Mouse (Mus musculus) MEL (cell line): ENCODE measurements around the gene Cpxm2. TPM values are rescaled to one million over a fixed set of nuclear protein-coding genes. Genes with fewer than 3 reads are reported as not detected.

Experiments
- DNase-seq: peaks from one replicate; pipeline ENCODE4 v3.0.0; 2011; ENCODE audit warnings: low read depth, low spot score
- H3K27ac ChIP-seq: 2 replicates; pipeline ENCODE4 v1.5.1; 2012; ENCODE audit warnings: low read depth, mild to moderate bottlenecking, control low read depth, low read length, moderate library complexity; ENCODE audit not compliant: control insufficient read depth
- H3K27me3 ChIP-seq, 2 experiments: fragments of 150-350 bp in 1 of 2; sonication (generic) in 1 of 2; 2 replicates each; pipeline ENCODE4 v1.6.1; 2012; ENCODE audit warnings: low read length in 2 of 2, mild to moderate bottlenecking in 2 of 2, improper control_type of control experiment in 1 of 2, moderate library complexity in 1 of 2; ENCODE audit not compliant: insufficient read depth in 2 of 2, control insufficient read depth in 1 of 2
- H3K36me3 ChIP-seq, 2 experiments: 2 replicates each; pipeline ENCODE4 v1.6.1; 2012 to 2014; ENCODE audit warnings: low read length in 2 of 2, improper control_type of control experiment in 1 of 2, inconsistent platforms in 1 of 2, mild to moderate bottlenecking in 1 of 2; ENCODE audit not compliant: insufficient read depth in 2 of 2, control insufficient read depth in 1 of 2
- H3K4me1 ChIP-seq, 2 experiments: fragments of 150-350 bp in 1 of 2; sonication (generic) in 1 of 2; 2 replicates each; pipeline ENCODE4 v1.6.1; 2012; ENCODE audit warnings: low read length in 2 of 2, improper control_type of control experiment in 1 of 2, mild to moderate bottlenecking in 1 of 2; ENCODE audit not compliant: insufficient read depth in 2 of 2, control insufficient read depth in 1 of 2
- H3K4me3 ChIP-seq, 2 experiments: fragments of 150-350 bp in 1 of 2; sonication (generic) in 1 of 2; 2 replicates each; pipeline ENCODE4 v1.5.1; 2012; ENCODE audit warnings: low read depth in 2 of 2, low read length in 2 of 2, mild to moderate bottlenecking in 2 of 2, moderate library complexity in 2 of 2, control low read depth in 1 of 2, improper control_type of control experiment in 1 of 2; ENCODE audit not compliant: control insufficient read depth in 1 of 2, insufficient read depth in 1 of 2
- H3K79me2 ChIP-seq: 2 replicates; pipeline ENCODE4 v1.6.1; 2012; ENCODE audit warnings: mild to moderate bottlenecking, low read length, moderate library complexity; ENCODE audit not compliant: control insufficient read depth, poor library complexity, insufficient read depth
- H3K9ac ChIP-seq: 2 replicates; pipeline ENCODE4 v1.6.1; 2012; ENCODE audit warnings: low read depth, mild to moderate bottlenecking, control low read depth, low read length, moderate library complexity; ENCODE audit not compliant: control insufficient read depth, poor library complexity, severe bottlenecking
- H3K9me3 ChIP-seq: fragments of 150-350 bp; sonication (generic); replicated peaks from 2 replicates; pipeline ENCODE4 v1.6.1; 2012; ENCODE audit warnings: mild to moderate bottlenecking, low read length, improper control_type of control experiment, moderate library complexity; ENCODE audit not compliant: insufficient read depth
- BHLHE40 ChIP-seq: IDR thresholded peaks from 2 replicates; pipeline ENCODE4 v1.6.1; 2012; ENCODE audit warnings: low read depth, mild to moderate bottlenecking, inconsistent platforms, low read length, improper control_type of control experiment, borderline replicate concordance
- CHD2 ChIP-seq: IDR thresholded peaks from 2 replicates; pipeline ENCODE4 v1.6.1; 2011; ENCODE audit warnings: low read length, improper control_type of control experiment
- ELF1 ChIP-seq: IDR thresholded peaks from 2 replicates; pipeline ENCODE4 v1.6.1; 2014; ENCODE audit warnings: low read depth, mild to moderate bottlenecking, inconsistent platforms, low read length, improper control_type of control experiment, moderate library complexity
- ETS1 ChIP-seq: IDR thresholded peaks from 2 replicates; pipeline ENCODE4 v1.6.1; 2012; ENCODE audit warnings: low read depth, mild to moderate bottlenecking, inconsistent platforms, low read length, improper control_type of control experiment, moderate library complexity
- GATA1 ChIP-seq: IDR thresholded peaks from 2 replicates; pipeline ENCODE4 v1.6.1; 2011; ENCODE audit warnings: low read depth, low read length, improper control_type of control experiment
- HCFC1 ChIP-seq: IDR thresholded peaks from 2 replicates; pipeline ENCODE4 v1.6.1; 2012; ENCODE audit warnings: low read depth, mild to moderate bottlenecking, inconsistent platforms, low read length, improper control_type of control experiment, moderate library complexity
- KAT2A ChIP-seq: conservative IDR thresholded peaks from 2 replicates; pipeline ENCODE4 v1.6.1; 2012; ENCODE audit warnings: low read depth, low read length, improper control_type of control experiment, inconsistent platforms
- MAX ChIP-seq: IDR thresholded peaks from 2 replicates; pipeline ENCODE4 v1.6.1; 2011; ENCODE audit warnings: low read length, improper control_type of control experiment
- MYB ChIP-seq: IDR thresholded peaks from 2 replicates; pipeline ENCODE4 v1.6.1; 2011; ENCODE audit warnings: mild to moderate bottlenecking, low read depth, low read length, improper control_type of control experiment
- MYC ChIP-seq: IDR thresholded peaks from 2 replicates; pipeline ENCODE4 v1.6.1; 2011; ENCODE audit warnings: low read depth, mild to moderate bottlenecking, low read length, improper control_type of control experiment, moderate library complexity
- NRF1 ChIP-seq: IDR thresholded peaks from 2 replicates; pipeline ENCODE4 v1.6.1; 2014; ENCODE audit warnings: low read depth, mild to moderate bottlenecking, inconsistent platforms, low read length, improper control_type of control experiment, moderate library complexity; ENCODE audit not compliant: poor library complexity, insufficient read depth, severe bottlenecking
- POLR2A ChIP-seq, 2 experiments: IDR thresholded peaks; 2 replicates each; pipeline ENCODE4 v1.6.1; 2011 to 2012; ENCODE audit warnings: low read length in 2 of 2, mild to moderate bottlenecking in 2 of 2, control low read depth in 1 of 2, improper control_type of control experiment in 1 of 2, low read depth in 1 of 2, moderate library complexity in 1 of 2; ENCODE audit not compliant: control insufficient read depth in 1 of 2, insufficient read depth in 1 of 2, poor library complexity in 1 of 2
- POLR2AphosphoS5 ChIP-seq: IDR thresholded peaks from 2 replicates; pipeline ENCODE4 v1.6.1; 2012; ENCODE audit warnings: low read depth, borderline replicate concordance, mild to moderate bottlenecking, inconsistent platforms, low read length, moderate library complexity, mixed read lengths
- TBP ChIP-seq: IDR thresholded peaks from 2 replicates; pipeline ENCODE4 v1.8.0; 2011; ENCODE audit warnings: low read depth, low read length, improper control_type of control experiment
- TCF12 ChIP-seq: IDR thresholded peaks from 2 replicates; pipeline ENCODE4 v1.6.1; 2014; ENCODE audit warnings: low read depth, mild to moderate bottlenecking, inconsistent platforms, low read length, improper control_type of control experiment, moderate library complexity
- UBTF ChIP-seq: IDR thresholded peaks from 2 replicates; pipeline ENCODE4 v1.6.1; 2012; ENCODE audit warnings: low read depth, mild to moderate bottlenecking, inconsistent platforms, low read length, improper control_type of control experiment, moderate library complexity, borderline replicate concordance; ENCODE audit not compliant: insufficient read depth
- USF1 ChIP-seq: IDR thresholded peaks from 2 replicates; pipeline ENCODE4 v1.6.1; 2014; ENCODE audit warnings: low read depth, mild to moderate bottlenecking, inconsistent platforms, low read length, improper control_type of control experiment, moderate library complexity
- ZC3H11A ChIP-seq: IDR thresholded peaks from 2 replicates; pipeline ENCODE4 v1.6.1; 2012; ENCODE audit warnings: low read depth, mild to moderate bottlenecking, inconsistent platforms, low read length, improper control_type of control experiment
- ZKSCAN1 ChIP-seq: IDR thresholded peaks from 2 replicates; pipeline ENCODE4 v1.6.1; 2012; ENCODE audit warnings: low read depth, mild to moderate bottlenecking, inconsistent platforms, low read length, improper control_type of control experiment, moderate library complexity
- polyA plus RNA-seq, 2 experiments: library from polyadenylated mRNA; stranded (reverse) in 1 of 2; unstranded in 1 of 2; fragments of >175 nt in 1 of 2; fragments of >200 nt in 1 of 2; gene quantifications; 2 replicates each; pipeline versions ENCODE4 v1.2.1 to v1.2.4; 2012; ENCODE audit warnings: low replicate concordance in 2 of 2, low read depth in 1 of 2; ENCODE audit not compliant: insufficient read length in 2 of 2, insufficient read depth in 1 of 2, missing spikeins in 1 of 2
- total RNA-seq: library from RNA; depleted of rRNA; stranded (reverse); fragments of 300-350 nt; gene quantifications from 2 replicates; pipeline ENCODE4 v1.2.3, GENCODE M21; 2012

Cpxm2 gene
- total and polyA plus RNA-seq, 3 experiments: not detected

DNA sequence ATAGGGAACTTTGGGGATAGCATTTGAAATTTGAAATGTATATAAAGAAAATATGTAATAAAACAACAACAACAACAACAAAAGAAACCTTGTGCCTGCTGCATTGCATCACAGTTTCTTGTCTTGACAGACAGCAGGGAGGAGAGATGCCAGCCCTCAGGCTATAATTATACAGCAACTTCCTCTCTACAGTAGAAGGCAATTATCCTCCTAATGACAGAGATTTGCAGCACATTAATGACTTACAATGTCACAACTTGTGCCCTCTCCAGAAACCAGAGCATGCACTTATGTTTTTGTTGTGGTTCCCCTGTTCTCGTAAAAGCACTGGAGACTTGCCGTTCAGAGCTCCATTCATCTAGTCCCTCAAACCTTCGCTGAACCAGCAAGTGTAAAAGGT, 44.2 kb downstream of the Cpxm2 start:
- DNase-seq: no peak
- Histone ChIP-seq H3K4me3 (no peak overlapping the region), H3K9me3 (no peaks in the 10 kb centered on the region), H3K9ac (no peak overlapping the region), H3K27ac (no peak overlapping the region), H3K79me2 (no peaks in the 10 kb centered on the region), H3K36me3 (no peaks in the 10 kb centered on the region), H3K27me3 (no peaks in the 10 kb centered on the region), H3K4me1 (no peaks in the 10 kb centered on the region)
- no peak for TF ChIP-seq MYC
- TF ChIP-seq USF1: no peak
- TF ChIP-seq ZKSCAN1: no peak
- no peak for TF ChIP-seq MYB
- TF ChIP-seq BHLHE40: no peak

DNA sequence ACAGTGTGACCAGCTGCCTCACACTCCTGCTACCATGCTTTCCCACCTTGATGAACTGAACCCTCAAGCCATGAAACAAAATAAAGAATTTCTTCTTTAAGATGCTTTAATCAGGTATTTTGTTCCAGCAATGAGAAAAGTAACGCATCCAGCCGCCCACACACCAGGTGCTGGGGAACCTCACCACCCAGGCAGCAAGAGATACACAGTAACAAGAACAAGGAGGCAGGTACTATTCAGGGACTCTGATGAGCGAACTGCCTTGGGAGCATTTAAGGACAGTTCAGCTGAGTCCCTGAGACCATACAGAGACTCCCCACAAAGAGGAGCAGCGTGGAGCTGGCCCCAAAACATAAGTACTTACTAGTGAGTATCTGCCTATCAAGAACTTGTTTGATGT, 47.6 kb downstream of the Cpxm2 start:
- no peak for DNase-seq
- no peak overlapping the region for H3K27ac ChIP-seq
- H3K9me3 ChIP-seq: no peaks in the 10 kb centered on the region
- H3K4me1 ChIP-seq: no peaks in the 10 kb centered on the region
- no peak overlapping the region for H3K4me3 ChIP-seq
- TF ChIP-seq POLR2A (IDR thresholded peaks at IDR 0.05; ENCODE audit: control insufficient read depth in 1 of 2, insufficient read depth in 1 of 2, low read depth in 1 of 2, low read length in 2 of 2, poor library complexity in 1 of 2) (no peak), CHD2 (no peak), MYC (no peak), TBP (no peak), KAT2A (no peak)
- TF ChIP-seq, all 39 proteins: peak for 0
- Histone ChIP-seq H3K36me3 (no peaks in the 10 kb centered on the region), H3K27me3 (no peaks in the 10 kb centered on the region), H3K79me2 (no peaks in the 10 kb centered on the region), H3K9ac (no peak overlapping the region)

DNA sequence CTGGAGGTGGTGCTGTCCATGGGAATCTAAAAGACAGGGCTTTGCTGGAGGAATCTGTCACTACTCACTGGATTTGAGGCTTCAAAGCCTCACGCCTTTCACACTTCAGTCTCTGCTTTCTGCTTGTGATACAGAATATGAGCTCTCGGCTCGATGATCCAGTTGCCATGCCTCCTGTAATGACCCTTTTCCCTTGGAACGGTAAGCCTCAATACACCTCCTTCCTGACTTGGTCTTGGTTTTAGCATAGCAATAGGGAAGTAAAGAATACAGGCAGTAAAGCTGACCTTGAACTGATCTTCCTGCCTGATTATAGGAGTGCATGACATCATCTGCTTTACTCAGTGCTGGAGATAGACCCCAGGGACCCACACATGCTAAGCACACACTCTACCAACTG, 49.2 kb downstream of the Cpxm2 start:
- Histone ChIP-seq H3K79me2 (no peaks in the 10 kb centered on the region), H3K9me3 (no peaks in the 10 kb centered on the region), H3K4me3 (no peak overlapping the region), H3K4me1 (no peaks in the 10 kb centered on the region), H3K9ac (no peak overlapping the region), H3K36me3 (no peaks in the 10 kb centered on the region), H3K27ac (no peak overlapping the region), H3K27me3 (no peaks in the 10 kb centered on the region)
- no peak for TF ChIP-seq HCFC1
- TF ChIP-seq CHD2: no peak
- no peak for TF ChIP-seq MAX
- TF ChIP-seq ETS1: no peak
- no peak for TF ChIP-seq ZC3H11A
- TF ChIP-seq GATA1: no peak
- no peak for TF ChIP-seq ELF1
- no peak for TF ChIP-seq TCF12
- no peak for TF ChIP-seq POLR2AphosphoS5
- TF ChIP-seq UBTF: no peak
- no peak for TF ChIP-seq NRF1
- no peak for DNase-seq
